Mouse (Mus musculus) colon, adult 2 months (tissue): Measurements from ENCODE around the gene Gm4737. TPM values are rescaled to one million over a fixed set of nuclear protein-coding genes. Genes with fewer than 3 reads are reported as not detected.

Experiments used
- polyA plus RNA-seq: library from polyadenylated mRNA; depleted of rRNA; stranded (reverse); fragments of >200 nt; gene quantifications from 2 replicates; pipeline ENCODE4 v1.2.3, GENCODE M21; 2012; rRNA removed

The Gm4737 gene
- 34.1 and 50.6 TPM in 2 replicates for polyA plus RNA-seq

GRCm38 (mm10) chr16:46154832-46155231 lies at the start of gene Gm4737:
TSS of gene Gm4737 (minus strand) at chr16:46155077.

GRCm38 (mm10) chr16:46120020-46120419 lies 34.9 kb downstream of the Gm4737 start, which contains the start of gene Cd96:
TSS of gene Cd96 (minus strand) at chr16:46120251.

Other genes with a start within 250 kb of the Gm4737 start
- gene Phldb2, start 201.5 kb downstream of the Gm4737 start, polyA plus RNA-seq: 4.0 and 6.9 TPM in 2 replicates
- 1.2 and 1.3 TPM in 2 replicates for gene Plcxd2, start 144.9 kb downstream of the Gm4737 start, polyA plus RNA-seq
- 0.13 TPM in 1 of 2 replicates, not detected in the other for gene Cd96, start 34.8 kb downstream of the Gm4737 start, polyA plus RNA-seq